Mouse (Mus musculus): ENCODE measurements at regions not wholly inside any gene's neighbourhood (a gene's known extent, or its start where the extent isn't known, plus 50 kb on each side); places are given as distances from the start of the nearest gene placed in this dataset.

GRCm38 (mm10) chr9:102449366-102449765 lies 56.2 kb upstream of the Ky start:
- no peak for ATAC-seq (ENCODE audit: extremely low read depth, insufficient number of reproducible peaks, low FRiP score, low TSS enrichment)

GRCm38 (mm10) chr9:102446066-102446465 lies 59.5 kb upstream of the Ky start:
- no peaks in the 10 kb centered on the region for H3K9me3 ChIP-seq
- H3K27me3 ChIP-seq (replicated peaks), result 0 out of 2 replicates have a peak, but pooled peaks cover 5% of the 10 kb centered on the region
- H3K27ac ChIP-seq (replicated peaks), result no peak overlapping the region
- no peak for ATAC-seq (ENCODE audit: extremely low read depth, insufficient number of reproducible peaks, low FRiP score, low TSS enrichment)
- H3K4me3 ChIP-seq, result no peak overlapping the region
- WGBS, result 47% methylated on average over 2 of the region's 2 CpGs
- no peak overlapping the region for H3K9ac ChIP-seq
- H3K4me2 ChIP-seq, result no peak overlapping the region
- H3K4me1 ChIP-seq, result no peaks in the 10 kb centered on the region
- H3K36me3 ChIP-seq, result no peaks in the 10 kb centered on the region

More at GRCm38 (mm10) chr9:102449366-102449765, 56.2 kb upstream of the Ky start:
- no peak overlapping the region for H3K9ac ChIP-seq
- no peaks in the 10 kb centered on the region for H3K36me3 ChIP-seq
- H3K4me1 ChIP-seq, result no peaks in the 10 kb centered on the region
- 69% methylated on average over 4 of the region's 4 CpGs for WGBS
- peaks cover 28% of the 10 kb centered on the region for H3K27me3 ChIP-seq (replicated peaks)
- H3K4me2 ChIP-seq, result no peak overlapping the region
- H3K4me3 ChIP-seq, result no peak overlapping the region
- no peak overlapping the region for H3K27ac ChIP-seq (replicated peaks)
- no peaks in the 10 kb centered on the region for H3K9me3 ChIP-seq

GRCm38 (mm10) chr9:102442198-102442842 lies 63.2 kb upstream of the Ky start:
- Histone ChIP-seq H3K4me1 (no peaks in the 10 kb centered on the region), H3K4me3 (no peak overlapping the region), H3K36me3 (no peaks in the 10 kb centered on the region), H3K4me2 (no peak overlapping the region), H3K9me3 (no peaks in the 10 kb centered on the region), H3K27me3 (replicated peaks) (0 out of 2 replicates have a peak, but pooled peaks cover 8% of the 10 kb centered on the region), H3K9ac (no peak overlapping the region), H3K27ac (replicated peaks) (no peak overlapping the region)
- 78% methylated on average over 11 of the region's 11 CpGs for WGBS
- ATAC-seq (ENCODE audit: extremely low read depth, insufficient number of reproducible peaks, low FRiP score, low TSS enrichment), result no peak

- H3K36me3 ChIP-seq, result no peaks in the 10 kb centered on the region
- no peaks in the 10 kb centered on the region for H3K4me1 ChIP-seq
- ATAC-seq (ENCODE audit: extremely low read depth, insufficient number of reproducible peaks, low FRiP score, low TSS enrichment), result no peak
- 0 out of 2 replicates have a peak, but pooled peaks cover 3% of the 10 kb centered on the region for H3K27me3 ChIP-seq (replicated peaks)
- no peak overlapping the region for H3K27ac ChIP-seq (replicated peaks)
- no peak overlapping the region for H3K4me3 ChIP-seq
- WGBS, result 64% methylated on average over 3 of the region's 3 CpGs
- H3K9me3 ChIP-seq, result no peaks in the 10 kb centered on the region
- H3K4me2 ChIP-seq, result no peak overlapping the region
- no peak overlapping the region for H3K9ac ChIP-seq
These were observed 67.9 kb upstream of the Ky start for GRCm38 (mm10) chr9:102437641-102438040.

- no peak for ATAC-seq (ENCODE audit: extremely low read depth, insufficient number of reproducible peaks, low FRiP score, low TSS enrichment)
- Histone ChIP-seq H3K27ac (replicated peaks) (no peak overlapping the region), H3K36me3 (no peaks in the 10 kb centered on the region), H3K27me3 (replicated peaks) (0 out of 2 replicates have a peak, but pooled peaks cover 3% of the 10 kb centered on the region), H3K9ac (no peak overlapping the region), H3K4me3 (no peak overlapping the region), H3K4me1 (no peaks in the 10 kb centered on the region), H3K9me3 (no peaks in the 10 kb centered on the region), H3K4me2 (no peak overlapping the region)
- WGBS, result 72% methylated on average over 5 of the region's 5 CpGs
These were observed 69.2 kb upstream of the Ky start for GRCm38 (mm10) chr9:102436378-102436777.

GRCm38 (mm10) chr9:102428031-102428430 lies 73.5 kb upstream of the Ephb1 start:
- Histone ChIP-seq H3K27ac (replicated peaks) (no peak overlapping the region), H3K4me3 (no peak overlapping the region), H3K27me3 (replicated peaks) (peaks cover 9% of the 10 kb centered on the region; the same call in 1 of the 2 replicates), H3K4me2 (no peak overlapping the region), H3K4me1 (peaks cover 13% of the 10 kb centered on the region), H3K36me3 (no peaks in the 10 kb centered on the region), H3K9me3 (no peaks in the 10 kb centered on the region), H3K9ac (no peak overlapping the region)
- WGBS, result 78% methylated on average over 5 of the region's 5 CpGs
- ATAC-seq (ENCODE audit: extremely low read depth, insufficient number of reproducible peaks, low FRiP score, low TSS enrichment), result no peak

GRCm38 (mm10) chr9:102424672-102425345 lies 70.3 kb upstream of the Ephb1 start:
- H3K9me3 ChIP-seq, result no peaks in the 10 kb centered on the region
- peak overlapping the region; percentile 24 for H3K4me3 ChIP-seq
- WGBS, result 53% methylated on average over 11 of the region's 11 CpGs
- H3K9ac ChIP-seq, result peak overlapping the region; percentile 53; the same call in 1 of the 2 replicates
- H3K27ac ChIP-seq (replicated peaks), result no peak overlapping the region
- peaks cover 13% of the 10 kb centered on the region for H3K4me1 ChIP-seq
- peak overlapping the region; percentile 55 for H3K4me2 ChIP-seq
- ATAC-seq (ENCODE audit: extremely low read depth, insufficient number of reproducible peaks, low FRiP score, low TSS enrichment), result no peak
- H3K36me3 ChIP-seq, result no peaks in the 10 kb centered on the region
- peaks cover 6% of the 10 kb centered on the region; the same call in 1 of the 2 replicates for H3K27me3 ChIP-seq (replicated peaks)

GRCm38 (mm10) chr9:102423919-102424671 lies 69.6 kb upstream of the Ephb1 start:
- Histone ChIP-seq H3K36me3 (no peaks in the 10 kb centered on the region), H3K9me3 (no peaks in the 10 kb centered on the region), H3K4me1 (peaks cover 13% of the 10 kb centered on the region), H3K4me2 (peak overlapping the region; percentile 55), H3K27me3 (replicated peaks) (peaks cover 6% of the 10 kb centered on the region; the same call in 1 of the 2 replicates), H3K4me3 (peak overlapping the region; percentile 24), H3K9ac (peak overlapping the region; percentile 53), H3K27ac (replicated peaks) (no peak overlapping the region)
- 17% methylated on average over 20 of the region's 20 CpGs for WGBS
- ATAC-seq (ENCODE audit: extremely low read depth, insufficient number of reproducible peaks, low FRiP score, low TSS enrichment), result no peak

GRCm38 (mm10) chr9:102423465-102423918 lies 69.0 kb upstream of the Ephb1 start:
- Histone ChIP-seq H3K27ac (replicated peaks) (no peak overlapping the region), H3K27me3 (replicated peaks) (peaks cover 6% of the 10 kb centered on the region; the same call in 1 of the 2 replicates), H3K9ac (peak overlapping the region; percentile 53), H3K36me3 (no peaks in the 10 kb centered on the region), H3K4me2 (peak overlapping the region; percentile 55), H3K4me1 (peaks cover 13% of the 10 kb centered on the region), H3K9me3 (no peaks in the 10 kb centered on the region), H3K4me3 (peak overlapping the region; percentile 24; the same call in 1 of the 2 replicates)
- WGBS, result 37% methylated on average over 9 of the region's 9 CpGs
- ATAC-seq (ENCODE audit: extremely low read depth, insufficient number of reproducible peaks, low FRiP score, low TSS enrichment), result no peak

GRCm38 (mm10) chr9:102421826-102422225 lies 67.3 kb upstream of the Ephb1 start:
- no peak overlapping the region for H3K4me2 ChIP-seq
- no peak overlapping the region for H3K4me3 ChIP-seq
- ATAC-seq (ENCODE audit: extremely low read depth, insufficient number of reproducible peaks, low FRiP score, low TSS enrichment), result no peak
- 0 out of 2 replicates have a peak, but pooled peaks cover 5% of the 10 kb centered on the region for H3K9me3 ChIP-seq
- peaks cover 13% of the 10 kb centered on the region for H3K4me1 ChIP-seq
- no peak overlapping the region for H3K9ac ChIP-seq
- H3K36me3 ChIP-seq, result no peaks in the 10 kb centered on the region
- WGBS, result 79% methylated on average over 3 of the region's 3 CpGs
- peaks cover 6% of the 10 kb centered on the region; the same call in 1 of the 2 replicates for H3K27me3 ChIP-seq (replicated peaks)
- no peak overlapping the region for H3K27ac ChIP-seq (replicated peaks)

GRCm38 (mm10) chr9:102420196-102420595 lies 65.7 kb upstream of the Ephb1 start:
- Histone ChIP-seq H3K27ac (replicated peaks) (no peak overlapping the region), H3K36me3 (no peaks in the 10 kb centered on the region), H3K9me3 (0 out of 2 replicates have a peak, but pooled peaks cover 9% of the 10 kb centered on the region), H3K4me3 (no peak overlapping the region), H3K9ac (no peak overlapping the region), H3K4me1 (peaks cover 13% of the 10 kb centered on the region), H3K4me2 (no peak overlapping the region), H3K27me3 (replicated peaks) (peaks cover 4% of the 10 kb centered on the region; the same call in 1 of the 2 replicates)
- ATAC-seq (ENCODE audit: extremely low read depth, insufficient number of reproducible peaks, low FRiP score, low TSS enrichment), result no peak
- 30% methylated on average over 12 of the region's 12 CpGs for WGBS

Measured in heart, embryonic 13.5 days (tissue).